Mouse (Mus musculus) 3T3-L1 (cell line): ENCODE measurements at regions not wholly inside any gene's neighbourhood (a gene's known extent, or its start where the extent isn't known, plus 50 kb on each side); places are given as distances from the start of the nearest gene placed in this dataset.
A peak's percentile ranks its signal among the peaks of the same experiment; 100 is the strongest.

Experiments used
- DNase-seq: peaks from one replicate; pipeline ENCODE4 v3.0.0-alpha.2; 2015; ENCODE audit warnings: low read depth, low spot score

DNA sequence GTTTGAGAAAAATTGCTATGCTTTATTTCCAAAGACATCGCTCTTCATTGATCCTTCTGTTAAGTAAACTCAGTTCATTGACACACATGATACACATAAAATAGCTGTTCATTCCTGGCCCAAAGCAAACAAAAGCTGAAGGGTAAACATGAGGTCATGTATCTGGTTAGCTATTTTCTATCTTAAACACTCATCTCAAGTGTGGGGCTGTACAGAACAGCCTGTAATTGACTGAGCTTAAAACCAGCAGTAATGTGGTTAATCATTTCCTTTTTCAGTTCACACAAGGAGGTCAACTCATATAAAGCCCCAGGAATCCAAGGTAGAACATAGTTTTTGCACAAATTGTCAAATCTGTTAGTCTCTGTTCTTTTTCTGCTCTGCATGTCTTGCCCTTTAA is 94.5 kb downstream of the Cldn17 start:
- DNase-seq = no peak

DNA sequence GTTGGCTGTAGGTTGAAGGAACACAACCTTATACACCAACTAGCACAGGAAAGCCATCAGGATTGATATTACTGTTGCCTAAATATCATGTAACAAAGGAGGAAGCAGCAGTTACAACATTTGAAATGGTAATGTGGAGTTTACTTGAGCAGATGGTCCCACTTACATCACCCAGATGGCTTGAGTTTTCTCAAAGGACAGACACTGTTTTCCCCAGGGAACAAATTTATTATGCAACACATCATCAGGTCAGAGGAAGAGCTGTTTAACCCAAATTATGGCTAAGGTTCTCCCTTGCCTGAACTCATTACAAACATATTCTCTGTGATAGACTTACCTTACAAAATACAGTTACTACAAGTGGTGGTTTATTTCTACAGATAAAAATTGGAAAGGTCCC is 98.6 kb downstream of the Cldn17 start:
- DNase-seq = no peak

DNA sequence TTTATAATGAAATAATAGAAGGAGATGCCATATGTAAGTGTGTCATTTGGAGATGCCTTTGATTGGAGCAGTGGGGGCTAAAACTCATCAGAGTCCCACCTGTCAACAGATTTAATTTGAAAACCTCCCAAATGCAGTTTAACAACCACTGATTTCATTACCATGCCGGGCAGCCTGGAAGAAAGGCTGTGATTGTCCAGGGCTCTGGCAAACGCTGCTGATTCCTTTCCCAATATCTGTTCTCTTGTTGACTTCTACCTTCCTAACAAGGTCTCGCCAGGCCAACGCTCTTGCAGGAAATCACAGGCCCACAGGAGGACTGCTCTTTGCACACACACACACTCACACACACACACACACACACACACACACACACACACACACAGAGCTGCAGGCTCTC is 102.4 kb downstream of the Cldn17 start:
- DNase-seq = no peak

DNA sequence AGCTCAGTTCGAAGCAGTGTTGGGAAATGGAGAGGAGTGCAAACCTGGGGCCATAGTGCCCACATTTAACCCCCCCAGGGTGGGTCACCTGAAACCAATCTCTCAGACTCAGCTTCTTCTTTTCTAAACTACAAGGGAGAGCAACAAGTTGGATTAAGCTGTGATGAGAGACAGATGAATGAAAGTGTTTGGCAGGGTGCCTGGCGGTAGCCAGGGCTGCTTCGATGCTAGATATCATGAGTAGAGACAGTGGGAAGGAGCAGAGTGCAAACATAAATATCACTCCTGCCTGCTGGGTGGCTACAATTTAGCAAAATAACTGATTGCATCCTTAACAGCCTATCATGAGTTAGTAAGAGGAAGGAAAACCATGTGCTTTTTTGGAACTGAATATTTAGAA is 106.9 kb downstream of the Cldn17 start:
- DNase-seq = no peak

DNA sequence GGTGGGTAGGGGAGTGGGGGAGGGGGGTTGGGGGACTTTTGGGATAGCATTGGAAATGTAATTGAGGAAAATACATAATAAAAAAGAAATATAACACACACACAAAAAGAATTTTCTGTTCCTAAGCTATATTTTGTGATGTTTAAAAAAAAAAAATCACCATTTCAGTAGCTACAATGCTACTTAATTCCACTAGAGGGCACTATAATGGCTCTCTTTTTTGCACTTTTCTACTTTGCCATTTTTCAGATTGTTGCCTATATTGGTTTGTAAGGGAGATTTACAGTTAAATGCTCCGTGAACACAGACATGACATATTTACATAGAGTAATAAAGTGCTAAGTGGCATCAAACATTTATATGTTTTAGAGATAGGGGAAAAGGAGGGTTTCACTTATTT is 102.7 kb upstream of the Grik1 start:
- DNase-seq = no peak

DNA sequence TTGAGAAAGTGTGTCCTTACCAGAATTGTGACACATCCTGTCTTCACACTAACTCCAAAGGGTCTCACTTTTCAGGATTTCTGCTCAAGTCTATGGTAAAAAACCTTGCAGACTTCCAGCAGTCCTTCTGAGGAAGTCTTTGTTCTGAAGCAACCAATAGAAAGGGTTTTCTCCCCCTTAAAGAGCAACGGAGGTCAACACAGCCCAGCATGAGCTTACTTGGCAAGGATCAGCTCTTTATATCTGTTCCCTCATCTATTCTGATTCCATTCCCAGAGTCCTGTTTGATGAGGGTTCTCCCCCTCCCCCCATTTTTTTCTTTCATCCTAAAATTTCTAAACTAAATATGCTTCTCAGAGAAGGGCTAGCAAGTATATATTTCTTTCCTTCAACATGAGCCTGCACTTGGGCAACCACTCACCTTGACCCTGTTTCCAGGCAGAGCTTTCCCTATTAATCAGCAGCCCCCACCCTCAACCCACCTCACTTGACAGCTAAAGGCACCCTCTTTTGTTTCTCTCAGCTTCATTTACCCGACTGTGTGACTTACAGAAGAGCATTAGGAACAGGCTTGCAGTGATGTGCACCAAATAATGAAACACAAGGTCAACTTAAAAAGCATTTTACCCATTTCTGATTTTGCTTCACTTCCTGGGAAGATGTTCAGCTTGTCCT is 91.7 kb upstream of the Grik1 start:
- no peak for DNase-seq

DNA sequence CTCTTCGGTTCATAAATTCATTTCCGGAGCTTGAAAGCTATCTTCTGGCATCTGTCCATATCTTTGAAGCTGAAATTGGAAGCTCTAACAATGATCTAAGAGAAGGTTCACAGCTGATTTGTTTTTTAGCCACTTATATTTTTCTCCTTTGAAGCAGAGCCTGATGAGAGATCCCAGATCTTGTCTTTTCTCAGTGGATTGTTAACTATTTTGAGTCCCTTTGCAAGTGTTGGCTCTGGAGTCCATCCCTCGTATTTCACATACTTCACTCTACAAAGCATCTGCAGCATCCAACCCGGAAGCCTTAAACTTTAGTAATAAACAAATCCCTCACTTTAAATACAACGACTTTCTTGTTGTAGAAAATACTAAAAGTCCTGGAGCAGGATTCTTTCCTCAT is 85.6 kb upstream of the Grik1 start:
- DNase-seq = no peak

DNA sequence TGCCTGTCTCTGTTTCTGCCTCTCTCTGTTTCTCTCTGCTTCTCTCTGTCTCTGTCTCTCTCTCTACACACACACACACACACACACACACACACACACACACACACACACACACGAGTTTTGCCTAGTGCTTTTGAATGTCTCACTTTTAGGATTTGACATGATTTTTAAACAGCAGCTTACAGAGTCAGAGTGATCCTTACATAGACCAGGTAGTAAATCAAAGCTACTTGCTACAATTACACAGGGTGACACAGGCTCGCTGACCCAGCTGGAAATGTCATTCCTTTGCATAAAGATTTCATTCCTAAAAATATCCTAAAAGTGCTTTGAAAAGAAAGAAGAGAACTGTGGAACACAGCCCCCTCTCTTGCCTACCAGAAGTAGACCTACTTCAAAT is 84.5 kb upstream of the Grik1 start:
- DNase-seq = no peak

DNA sequence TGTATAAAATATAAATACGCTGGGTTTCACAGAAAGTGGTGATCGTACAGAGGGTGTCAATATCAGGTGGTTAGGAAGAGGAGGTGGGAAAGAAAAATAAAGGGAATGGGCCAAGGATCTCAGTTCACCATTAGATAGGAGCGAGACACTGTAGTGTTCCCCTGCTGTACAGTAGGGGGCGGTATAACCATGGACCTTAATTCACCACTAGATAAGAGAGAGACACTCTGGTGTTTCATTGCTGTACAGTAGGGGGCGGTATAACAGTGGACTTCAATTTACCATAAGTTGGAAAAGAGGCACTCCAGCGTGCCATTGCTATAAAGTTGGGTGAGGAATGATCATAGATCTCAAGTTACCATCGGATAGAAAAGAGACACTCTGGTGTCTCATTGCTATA is 82.0 kb upstream of the Grik1 start:
- peak; percentile 13 for DNase-seq

DNA sequence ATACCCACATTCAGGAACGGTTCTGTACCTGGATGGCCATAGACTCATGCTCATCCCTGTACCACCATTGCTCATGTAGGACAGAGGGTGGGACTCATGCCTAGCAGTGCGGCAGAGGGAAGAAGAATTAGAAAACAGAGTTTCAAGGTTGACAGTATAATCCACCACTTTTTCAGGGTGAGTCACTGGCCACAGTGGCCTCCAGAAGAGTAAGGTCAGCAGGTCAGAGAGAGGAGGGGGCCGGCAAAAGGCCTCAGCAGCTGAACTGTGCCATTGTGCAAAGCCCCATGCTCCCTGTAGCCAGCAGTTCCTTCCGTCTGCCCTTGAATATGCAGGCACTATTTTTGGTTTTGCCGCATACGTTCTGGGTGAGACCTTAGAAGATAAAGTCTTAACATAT is 78.1 kb upstream of the Grik1 start:
- no peak for DNase-seq

DNA sequence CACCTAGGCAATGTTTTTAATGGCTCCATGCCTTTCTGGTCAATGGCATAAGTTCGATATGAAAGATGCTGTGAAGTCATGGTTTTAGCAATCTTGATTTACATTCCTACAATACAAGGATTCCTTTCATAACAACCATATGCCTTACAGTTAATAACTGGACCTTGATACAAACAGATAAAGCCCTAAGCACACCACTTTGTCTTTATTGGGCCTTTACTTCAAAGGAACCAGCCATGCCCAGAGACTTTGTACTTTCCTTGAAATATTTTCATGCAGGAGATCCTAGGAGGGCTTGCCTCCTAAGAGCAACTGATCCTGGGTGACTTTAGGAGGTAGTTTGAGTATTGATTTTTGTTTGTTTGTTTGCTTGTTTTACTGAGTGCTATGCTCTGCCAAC is 77.1 kb upstream of the Grik1 start:
- no peak for DNase-seq

DNA sequence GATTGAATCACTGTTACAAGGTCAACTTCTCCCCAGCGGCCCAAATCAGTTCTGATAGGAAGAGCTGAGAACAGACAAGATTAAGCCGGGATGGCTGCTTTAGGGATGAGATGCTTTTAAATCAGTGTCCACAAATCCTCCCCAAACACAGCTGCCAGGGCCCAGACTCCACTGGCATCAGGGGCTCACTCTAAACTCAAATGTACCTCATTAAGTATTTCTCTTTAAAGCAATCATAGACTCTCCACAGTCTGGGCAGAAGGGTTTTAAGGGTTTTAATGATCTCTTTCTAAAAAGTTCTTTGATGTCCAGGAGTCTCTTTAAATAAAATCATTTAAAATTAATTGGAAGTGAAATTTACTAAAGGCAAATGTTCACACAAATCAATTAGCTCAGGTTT is 70.0 kb upstream of the Grik1 start:
- no peak for DNase-seq
